Mouse (Mus musculus): Measurements from ENCODE around the gene Rbm48.

- TF ChIP-seq CTCF (IDR thresholded peaks at IDR 0.05; ENCODE audit: extremely low read depth, insufficient read length, insufficient replicate concordance, low read depth, low read length) = no peak
- no peak for TF ChIP-seq POLR2A (IDR thresholded peaks at IDR 0.05; ENCODE audit: low read depth, low read length)
Measured at GRCm38 (mm10) chr5:3633315-3633714, 36.9 kb upstream of the Rbm48 start.

Data from small intestine, adult 2 months (tissue).